Mouse (Mus musculus): ENCODE measurements around the gene Phrf1.
A peak's percentile ranks its signal among the peaks of the same experiment; 100 is the strongest.
"Not testable (repeated sequence)": the region's sequence is repeated elsewhere in the genome, so short reads cannot be mapped to it uniquely, and the experiment has no call there.

Phrf1 gene

GRCm38 (mm10) chr7:141250486-141250885, 21.9 kb downstream of the Phrf1 start:
- not testable (repeated sequence) for DNase-seq (ENCODE audit: low read depth in 2 of 2, low spot score in 2 of 2)

GRCm38 (mm10) chr7:141256159-141256558, 27.6 kb downstream of the Phrf1 start:
- DNase-seq (ENCODE audit: low read depth in 2 of 2, low spot score in 2 of 2) = no peak

- no peak for DNase-seq (ENCODE audit: low read depth in 2 of 2, low spot score in 2 of 2)
Measured at GRCm38 (mm10) chr7:141261480-141261879, 32.9 kb downstream of the Phrf1 start.

- no peak for DNase-seq (ENCODE audit: low read depth in 2 of 2, low spot score in 2 of 2)
Measured at GRCm38 (mm10) chr7:141263640-141264039, 35.1 kb downstream of the Phrf1 start.

GRCm38 (mm10) chr7:141264041-141264700, 35.6 kb downstream of the Phrf1 start:
- DNase-seq (ENCODE audit: low read depth in 2 of 2, low spot score in 2 of 2) = no peak

GRCm38 (mm10) chr7:141264761-141265410, 36.3 kb downstream of the Phrf1 start:
- DNase-seq (ENCODE audit: low read depth in 2 of 2, low spot score in 2 of 2) = peak; percentile 55 to 67

GRCm38 (mm10) chr7:141265411-141265738, 36.8 kb downstream of the Phrf1 start:
- peak in 1 of 2 experiments; percentile 19 for DNase-seq (ENCODE audit: low read depth in 2 of 2, low spot score in 2 of 2)

- DNase-seq (ENCODE audit: low read depth in 2 of 2, low spot score in 2 of 2) = peak; percentile 82 to 88
Measured at GRCm38 (mm10) chr7:141265739-141266561, 37.4 kb downstream of the Phrf1 start, which contains the start of gene Irf7. TSS of gene Irf7 (minus strand) at chr7:141266481.

- peak in 1 of 2 experiments; percentile 19 for DNase-seq (ENCODE audit: low read depth in 2 of 2, low spot score in 2 of 2)
Measured at GRCm38 (mm10) chr7:141268466-141269272, 40.1 kb downstream of the Phrf1 start.

GRCm38 (mm10) chr7:141269273-141269545, 40.6 kb downstream of the Phrf1 start:
- no peak for DNase-seq (ENCODE audit: low read depth in 2 of 2, low spot score in 2 of 2)

GRCm38 (mm10) chr7:141270631-141271030, 42.0 kb downstream of the Phrf1 start:
- no peak for DNase-seq (ENCODE audit: low read depth in 2 of 2, low spot score in 2 of 2)

- no peak for DNase-seq (ENCODE audit: low read depth in 2 of 2, low spot score in 2 of 2)
Measured at GRCm38 (mm10) chr7:141275356-141275755, 46.8 kb downstream of the Phrf1 start.

- DNase-seq (ENCODE audit: low read depth in 2 of 2, low spot score in 2 of 2) = no peak
Measured at GRCm38 (mm10) chr7:141276546-141276945, 48.0 kb downstream of the Phrf1 start, which contains the start of gene Cdhr5. TSS of gene Cdhr5 (minus strand) at chr7:141276786.

GRCm38 (mm10) chr7:141277701-141278678, 49.4 kb downstream of the Phrf1 start:
- no peak for DNase-seq (ENCODE audit: low read depth in 2 of 2, low spot score in 2 of 2)

GRCm38 (mm10) chr7:141278766-141279590, 50.4 kb downstream of the Phrf1 start, which contains the start of gene Sct:
TSS of gene Sct (minus strand) at chr7:141279133.
- DNase-seq (ENCODE audit: low read depth in 2 of 2, low spot score in 2 of 2) = peak in 1 of 2 experiments; percentile 20

- no peak for DNase-seq (ENCODE audit: low read depth in 2 of 2, low spot score in 2 of 2)
Measured at GRCm38 (mm10) chr7:141281442-141281841, 52.9 kb downstream of the Phrf1 start.

GRCm38 (mm10) chr7:141282756-141283155, 54.2 kb downstream of the Phrf1 start:
- no peak for DNase-seq (ENCODE audit: low read depth in 2 of 2, low spot score in 2 of 2)

- DNase-seq (ENCODE audit: low read depth in 2 of 2, low spot score in 2 of 2) = no peak
Measured at GRCm38 (mm10) chr7:141288042-141288441, 59.5 kb downstream of the Phrf1 start.

All from CD8-positive naive resting alpha-beta T cell, adult 2 months (primary cell).